Mouse (Mus musculus): ENCODE data around the gene Cyp8b1. TPM values are rescaled to one million over a fixed set of nuclear protein-coding genes. Genes with fewer than 3 reads are reported as not detected.

Cyp8b1 gene
- polyA plus RNA-seq, 1 experiment from 2014 or later: not detected

GRCm38 (mm10) chr9:121880840-121881239 is 35.3 kb downstream of the Cyp8b1 start:
- Histone ChIP-seq H3K4me1 (replicated peaks) (no peaks in the 10 kb centered on the region), H3K4me3 (no peak overlapping the region), H3K9ac (no peak overlapping the region), H3K36me3 (no peaks in the 10 kb centered on the region), H3K27me3 (0 out of 2 replicates have a peak, but pooled peaks cover 3% of the 10 kb centered on the region), H3K4me2 (peak overlapping the region; percentile 44), H3K9me3 (no peaks in the 10 kb centered on the region), H3K27ac (replicated peaks) (no peak overlapping the region)
- WGBS: 27% methylated on average over 14 of the region's 14 CpGs
- no peak for ATAC-seq (ENCODE audit: low FRiP score, low read depth)

- Histone ChIP-seq H3K9me3 (no peaks in the 10 kb centered on the region), H3K9ac (no peak overlapping the region), H3K27me3 (0 out of 2 replicates have a peak, but pooled peaks cover 3% of the 10 kb centered on the region), H3K36me3 (no peaks in the 10 kb centered on the region), H3K4me2 (no peak overlapping the region), H3K27ac (replicated peaks) (no peak overlapping the region), H3K4me1 (replicated peaks) (no peaks in the 10 kb centered on the region), H3K4me3 (no peak overlapping the region)
- no peak for ATAC-seq (ENCODE audit: low FRiP score, low read depth)
- 16% methylated on average over 3 of the region's 3 CpGs for WGBS
Observed at GRCm38 (mm10) chr9:121877052-121877740, 38.9 kb downstream of the Cyp8b1 start.

GRCm38 (mm10) chr9:121873578-121873977 is 42.5 kb downstream of the Cyp8b1 start:
- H3K36me3 ChIP-seq: no peaks in the 10 kb centered on the region
- H3K9me3 ChIP-seq: no peaks in the 10 kb centered on the region
- H3K4me1 ChIP-seq (replicated peaks): no peaks in the 10 kb centered on the region
- H3K4me3 ChIP-seq: no peak overlapping the region
- H3K27me3 ChIP-seq: 0 out of 2 replicates have a peak, but pooled peaks cover 3% of the 10 kb centered on the region
- H3K27ac ChIP-seq (replicated peaks): no peak overlapping the region
- H3K9ac ChIP-seq: no peak overlapping the region
- no peak overlapping the region for H3K4me2 ChIP-seq
- ATAC-seq (ENCODE audit: low FRiP score, low read depth): no peak

- H3K9me3 ChIP-seq: no peaks in the 10 kb centered on the region
- no peak for ATAC-seq (ENCODE audit: low FRiP score, low read depth)
- H3K9ac ChIP-seq: no peak overlapping the region
- no peaks in the 10 kb centered on the region for H3K27me3 ChIP-seq
- no peak overlapping the region for H3K4me3 ChIP-seq
- no peak overlapping the region for H3K27ac ChIP-seq (replicated peaks)
- 91% methylated on average over 2 of the region's 2 CpGs for WGBS
- no peak overlapping the region for H3K4me2 ChIP-seq
- no peaks in the 10 kb centered on the region for H3K4me1 ChIP-seq (replicated peaks)
- no peaks in the 10 kb centered on the region for H3K36me3 ChIP-seq
Observed at GRCm38 (mm10) chr9:121872062-121872683, 43.9 kb downstream of the Cyp8b1 start.

GRCm38 (mm10) chr9:121869973-121870515 is 46.1 kb downstream of the Cyp8b1 start:
- Histone ChIP-seq H3K36me3 (no peaks in the 10 kb centered on the region), H3K4me3 (no peak overlapping the region), H3K4me1 (replicated peaks) (0 out of 2 replicates have a peak, but pooled peaks cover 4% of the 10 kb centered on the region), H3K27me3 (no peaks in the 10 kb centered on the region), H3K27ac (replicated peaks) (no peak overlapping the region), H3K9ac (no peak overlapping the region), H3K4me2 (no peak overlapping the region), H3K9me3 (no peaks in the 10 kb centered on the region)
- no peak for ATAC-seq (ENCODE audit: low FRiP score, low read depth)
- 47% methylated on average over 4 of the region's 4 CpGs for WGBS

GRCm38 (mm10) chr9:121869432-121869831 is 46.7 kb downstream of the Cyp8b1 start:
- 92% methylated on average over 5 of the region's 5 CpGs for WGBS
- no peak for ATAC-seq (ENCODE audit: low FRiP score, low read depth)
- Histone ChIP-seq H3K36me3 (no peaks in the 10 kb centered on the region), H3K9me3 (no peaks in the 10 kb centered on the region), H3K27ac (replicated peaks) (no peak overlapping the region), H3K27me3 (no peaks in the 10 kb centered on the region), H3K9ac (no peak overlapping the region), H3K4me1 (replicated peaks) (0 out of 2 replicates have a peak, but pooled peaks cover 4% of the 10 kb centered on the region), H3K4me3 (no peak overlapping the region), H3K4me2 (no peak overlapping the region)

- no peaks in the 10 kb centered on the region for H3K9me3 ChIP-seq
- WGBS: 86% methylated on average over 6 of the region's 6 CpGs
- no peak overlapping the region for H3K27ac ChIP-seq (replicated peaks)
- H3K36me3 ChIP-seq: no peaks in the 10 kb centered on the region
- no peak overlapping the region for H3K4me3 ChIP-seq
- H3K27me3 ChIP-seq: no peaks in the 10 kb centered on the region
- H3K4me2 ChIP-seq: no peak overlapping the region
- H3K4me1 ChIP-seq (replicated peaks): 0 out of 2 replicates have a peak, but pooled peaks cover 4% of the 10 kb centered on the region
- ATAC-seq (ENCODE audit: low FRiP score, low read depth): no peak
- H3K9ac ChIP-seq: no peak overlapping the region
Observed at GRCm38 (mm10) chr9:121868236-121868635, 47.9 kb downstream of the Cyp8b1 start.

- no peak overlapping the region for H3K9ac ChIP-seq
- no peak overlapping the region for H3K4me2 ChIP-seq
- WGBS: 92% methylated on average over 6 of the region's 6 CpGs
- H3K27me3 ChIP-seq: no peaks in the 10 kb centered on the region
- no peaks in the 10 kb centered on the region for H3K36me3 ChIP-seq
- H3K9me3 ChIP-seq: no peaks in the 10 kb centered on the region
- no peak for ATAC-seq (ENCODE audit: low FRiP score, low read depth)
- H3K4me1 ChIP-seq (replicated peaks): 0 out of 2 replicates have a peak, but pooled peaks cover 4% of the 10 kb centered on the region
- H3K27ac ChIP-seq (replicated peaks): no peak overlapping the region
- no peak overlapping the region for H3K4me3 ChIP-seq
Observed at GRCm38 (mm10) chr9:121867632-121868031, 48.5 kb downstream of the Cyp8b1 start.

- no peak overlapping the region for H3K4me2 ChIP-seq
- no peaks in the 10 kb centered on the region for H3K27me3 ChIP-seq
- H3K36me3 ChIP-seq: no peaks in the 10 kb centered on the region
- 0 out of 2 replicates have a peak, but pooled peaks cover 4% of the 10 kb centered on the region for H3K4me1 ChIP-seq (replicated peaks)
- ATAC-seq (ENCODE audit: low FRiP score, low read depth): no peak
- H3K27ac ChIP-seq (replicated peaks): no peak overlapping the region
- no peaks in the 10 kb centered on the region for H3K9me3 ChIP-seq
- 33% methylated on average over 3 of the region's 3 CpGs for WGBS
- no peak overlapping the region for H3K4me3 ChIP-seq
- H3K9ac ChIP-seq: no peak overlapping the region
Observed at GRCm38 (mm10) chr9:121865425-121866008, 50.6 kb downstream of the Cyp8b1 start.

GRCm38 (mm10) chr9:121864837-121865236 is 51.3 kb downstream of the Cyp8b1 start:
- Histone ChIP-seq H3K9me3 (no peaks in the 10 kb centered on the region), H3K36me3 (no peaks in the 10 kb centered on the region), H3K4me1 (replicated peaks) (0 out of 2 replicates have a peak, but pooled peaks cover 4% of the 10 kb centered on the region), H3K4me2 (no peak overlapping the region), H3K27me3 (no peaks in the 10 kb centered on the region), H3K4me3 (no peak overlapping the region), H3K9ac (no peak overlapping the region), H3K27ac (replicated peaks) (no peak overlapping the region)
- WGBS: 76% methylated on average over 4 of the region's 4 CpGs
- no peak for ATAC-seq (ENCODE audit: low FRiP score, low read depth)
